Mouse (Mus musculus): ENCODE results near the gene Ccdc9b.

- TF ChIP-seq GATA1 (IDR thresholded peaks at IDR 0.05; ENCODE audit: borderline replicate concordance, low read length) (no peak), FLI1 (IDR thresholded peaks at IDR 0.05; ENCODE audit: low read length) (no peak)
These were observed 56.0 kb downstream of the Ccdc9b start for GRCm38 (mm10) chr2:118706436-118706835.

Data from megakaryocyte, embryonic 14.5 days (primary cell).